Mouse (Mus musculus) cerebellum, adult (tissue): ENCODE results near the gene Xlr3b.
A peak's percentile ranks its signal among the peaks of the same experiment; 100 is the strongest.
"Not testable (repeated sequence)": the region's sequence is repeated elsewhere in the genome, so short reads cannot be mapped to it uniquely, and the experiment has no call there.

Experiments used
- ATAC-seq: cut with Nextera tagmentation; 2 replicates; pipeline ENCODE4 v1.9.2; 2017; ENCODE audit warnings: mild to moderate bottlenecking, moderate library complexity, mixed read lengths; ENCODE audit not compliant: insufficient number of reproducible peaks, low FRiP score, low TSS enrichment

Gene Xlr3b

DNA sequence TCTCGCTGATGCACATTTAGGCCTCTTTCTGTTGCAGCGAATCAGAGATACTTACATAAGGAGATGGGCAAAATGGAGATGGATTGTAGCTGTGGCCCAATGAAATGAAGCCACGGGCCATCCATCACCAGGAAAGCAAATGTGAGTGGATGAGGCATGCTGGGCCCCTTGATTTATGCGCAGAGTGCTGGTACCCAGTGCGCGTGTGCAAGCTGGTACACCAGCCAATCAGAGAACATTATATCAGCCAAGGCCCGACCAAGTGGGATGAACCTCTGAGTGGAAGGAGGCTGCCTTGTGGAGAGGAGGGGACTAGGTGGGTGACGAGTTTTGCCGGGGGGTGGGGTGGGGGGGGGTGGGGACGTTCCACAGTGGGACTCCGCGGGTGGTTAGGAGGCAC is at the start of gene Xlr3b:
Gene Xlr3b, plus strand, starts transcription at position 274 of the 400 bp plus-strand sequence.
- not testable (repeated sequence) for ATAC-seq

DNA sequence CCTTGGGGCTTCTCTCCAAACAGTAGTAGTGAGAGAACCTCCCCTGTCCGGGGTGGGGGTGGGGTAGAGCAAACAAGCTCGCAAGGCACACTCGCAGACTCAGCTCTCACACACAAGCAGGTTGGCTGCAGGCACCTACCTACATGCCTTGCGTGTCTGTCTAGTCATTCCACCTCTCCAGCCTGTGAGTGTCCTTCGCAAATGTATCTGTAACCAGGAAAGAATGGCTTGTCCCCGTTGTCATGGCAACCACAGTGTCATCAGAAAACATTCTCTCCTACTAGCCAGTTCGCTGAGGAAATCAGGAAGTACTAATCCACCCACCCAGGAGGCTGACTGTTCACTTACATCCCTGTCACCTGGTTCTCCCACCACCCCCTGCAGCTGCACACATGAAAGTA is 48.8 kb upstream of the Xlr3b start:
- not testable (repeated sequence) for ATAC-seq

DNA sequence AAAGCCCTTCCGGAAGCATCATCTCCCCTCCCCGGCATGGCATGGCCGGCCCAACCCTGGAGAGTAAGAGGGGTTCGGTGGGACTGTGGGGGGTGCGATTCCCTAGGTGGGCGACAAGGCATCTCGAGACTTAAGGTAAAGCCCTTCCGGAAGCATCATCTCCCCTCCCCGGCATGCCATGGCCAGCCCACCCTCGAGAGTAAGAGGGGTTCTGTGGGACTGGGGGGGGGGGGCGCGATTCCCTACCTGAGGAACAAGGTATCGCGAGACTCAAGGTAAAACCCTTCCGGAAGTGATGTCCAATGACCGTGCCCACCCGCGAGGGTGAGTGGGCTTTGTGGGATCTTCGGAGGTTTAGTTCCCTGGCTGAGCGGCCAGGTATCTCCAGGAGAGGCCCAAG is 43.5 kb upstream of the Xlr3b start, which contains the start of gene Xlr5b:
Gene Xlr5b, plus strand, starts transcription at position 301 of the 400 bp plus-strand sequence.
- not testable (repeated sequence) for ATAC-seq

DNA sequence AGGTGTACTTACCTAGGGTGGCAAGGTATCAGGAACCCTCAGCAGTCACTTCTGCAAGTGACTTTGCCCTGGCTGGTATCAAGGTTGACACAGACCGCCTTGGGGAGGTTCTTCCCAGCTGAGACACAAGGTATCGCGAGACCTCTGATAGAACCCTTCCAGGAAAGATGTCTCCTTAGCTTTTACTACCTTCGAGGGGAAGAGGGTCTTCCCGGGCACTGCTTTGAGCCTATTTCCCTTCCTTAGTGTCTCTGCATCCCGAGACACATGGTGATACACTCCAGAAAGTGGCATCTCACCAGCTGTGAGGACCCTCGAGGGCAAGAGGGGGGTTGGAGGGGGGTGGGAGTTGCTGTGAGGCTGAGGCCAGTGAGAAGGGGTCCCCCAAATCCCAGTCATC is 42.7 kb upstream of the Xlr3b start, which contains the start of gene DXBay18:
Gene DXBay18, minus strand, starts transcription at position 101 of the 400 bp plus-strand sequence.
- not testable (repeated sequence) for ATAC-seq

DNA sequence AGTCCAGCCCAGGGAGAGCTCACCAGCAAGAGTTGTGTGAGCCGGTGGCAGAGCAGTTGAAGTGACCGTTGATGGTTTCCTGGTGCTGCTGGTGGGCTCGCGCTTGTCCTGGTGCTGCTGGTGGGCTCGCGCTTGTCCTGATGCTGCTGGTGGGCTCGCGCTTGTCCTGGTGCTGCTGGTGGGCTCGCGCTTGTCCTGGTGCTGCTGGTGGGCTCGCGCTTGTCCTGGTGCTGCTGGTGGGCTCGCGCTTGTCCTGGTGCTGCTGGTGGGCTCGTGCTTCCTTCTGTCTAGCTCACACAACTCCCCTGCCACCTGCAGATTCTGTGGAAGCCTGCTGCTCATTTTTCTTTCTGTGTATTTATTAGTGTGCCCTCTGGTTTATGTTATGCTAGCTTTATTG is 15.1 kb upstream of the Xlr3b start, which contains the start of gene Spin2d:
Gene Spin2d, minus strand, starts transcription at position 101 of the 400 bp plus-strand sequence.
- not testable (repeated sequence) for ATAC-seq

DNA sequence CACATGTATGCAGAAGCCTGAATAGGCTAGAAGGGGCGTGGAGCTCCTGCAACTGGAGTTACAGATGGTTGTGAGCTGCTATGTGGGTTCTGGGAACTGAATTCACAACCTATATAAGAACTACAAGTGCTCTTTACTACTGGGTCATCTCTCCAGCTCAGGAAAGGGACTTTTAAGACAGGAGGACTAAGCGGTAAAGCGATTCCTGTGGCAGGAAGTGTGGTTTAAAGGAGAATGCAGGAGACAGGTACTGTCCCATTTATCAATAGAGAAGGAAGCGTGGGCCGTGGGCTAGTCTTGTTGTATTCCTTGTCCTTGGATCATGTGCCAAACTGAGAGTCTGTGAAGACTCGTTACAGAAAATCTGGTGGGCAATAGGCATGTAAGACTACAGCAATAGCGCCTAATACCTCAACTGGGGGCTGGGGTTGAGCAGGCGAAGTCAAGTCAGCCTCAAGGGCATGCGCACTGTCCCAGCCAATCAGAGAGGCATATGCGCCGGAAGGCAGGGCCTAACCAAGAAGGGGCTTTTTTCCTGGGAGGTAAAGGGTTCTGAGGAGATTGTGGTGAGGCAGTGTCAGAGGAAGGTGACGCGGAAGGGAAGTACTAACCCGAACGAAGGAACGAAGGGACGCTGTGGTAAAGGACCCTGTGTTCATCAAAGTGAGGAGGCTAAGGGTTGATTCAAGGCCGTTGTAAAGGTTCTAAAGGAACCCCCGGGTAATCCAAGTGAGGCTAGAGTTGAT is 22.0 kb downstream of the Xlr3b start, which contains the start of gene Xlr4b:
Gene Xlr4b, plus strand, starts transcription at position 515 of the 746 bp plus-strand sequence.
- not testable (repeated sequence) for ATAC-seq

DNA sequence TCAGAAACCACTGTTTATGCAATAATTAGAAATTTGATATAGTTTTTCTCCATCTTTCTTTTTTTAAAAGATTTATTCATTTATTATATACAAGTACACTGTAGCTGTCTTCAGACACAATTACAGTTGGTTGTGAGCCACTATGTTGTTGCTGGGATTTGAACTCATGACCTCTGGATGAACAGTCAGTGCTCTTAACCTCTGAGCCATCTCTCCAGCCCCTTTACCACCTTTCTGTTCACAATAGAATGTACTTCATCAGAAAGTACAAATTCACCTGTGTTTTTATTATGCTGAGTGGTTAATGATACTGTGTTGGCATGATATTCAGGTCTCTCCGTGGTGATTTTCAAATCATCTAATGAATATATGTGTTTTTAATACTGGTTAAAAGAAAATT is 33.4 kb downstream of the Xlr3b start:
- ATAC-seq: no peak

DNA sequence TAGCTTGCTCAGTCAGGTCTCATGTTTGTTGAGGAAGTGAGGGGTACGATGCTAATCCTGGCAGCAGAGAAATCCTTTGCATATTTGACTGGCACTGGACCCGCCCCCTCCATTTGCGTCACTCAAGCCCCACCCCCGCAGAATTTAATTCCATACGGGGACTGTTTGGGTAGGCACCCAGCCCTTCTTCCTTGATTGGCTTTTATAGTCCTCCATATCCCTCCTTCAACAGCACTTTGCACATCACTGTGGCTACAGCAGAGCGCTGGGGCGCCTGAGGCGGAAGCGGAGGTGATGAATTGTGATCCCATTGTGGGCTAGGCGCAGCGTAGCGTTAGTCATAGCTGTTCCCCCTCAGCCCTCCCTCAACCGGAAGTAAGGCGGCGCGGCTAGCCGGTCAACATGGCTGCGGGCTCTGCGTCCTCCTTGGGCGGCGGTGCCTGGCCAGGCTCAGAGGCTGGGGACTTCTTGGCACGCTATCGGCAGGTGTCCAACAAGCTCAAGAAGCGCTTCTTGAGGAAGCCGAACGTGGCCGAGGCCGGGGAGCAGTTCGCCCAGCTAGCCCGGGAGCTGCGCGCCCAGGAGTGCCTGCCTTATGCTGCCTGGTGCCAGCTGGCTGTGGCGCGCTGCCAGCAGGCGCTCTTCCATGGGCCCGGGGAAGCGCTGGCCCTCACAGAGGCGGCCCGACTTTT is 36.1 kb downstream of the Xlr3b start, which contains the start of gene F8a:
Gene F8a, plus strand, starts transcription at position 378 of the 692 bp plus-strand sequence.
- peak; percentile 95 for ATAC-seq

DNA sequence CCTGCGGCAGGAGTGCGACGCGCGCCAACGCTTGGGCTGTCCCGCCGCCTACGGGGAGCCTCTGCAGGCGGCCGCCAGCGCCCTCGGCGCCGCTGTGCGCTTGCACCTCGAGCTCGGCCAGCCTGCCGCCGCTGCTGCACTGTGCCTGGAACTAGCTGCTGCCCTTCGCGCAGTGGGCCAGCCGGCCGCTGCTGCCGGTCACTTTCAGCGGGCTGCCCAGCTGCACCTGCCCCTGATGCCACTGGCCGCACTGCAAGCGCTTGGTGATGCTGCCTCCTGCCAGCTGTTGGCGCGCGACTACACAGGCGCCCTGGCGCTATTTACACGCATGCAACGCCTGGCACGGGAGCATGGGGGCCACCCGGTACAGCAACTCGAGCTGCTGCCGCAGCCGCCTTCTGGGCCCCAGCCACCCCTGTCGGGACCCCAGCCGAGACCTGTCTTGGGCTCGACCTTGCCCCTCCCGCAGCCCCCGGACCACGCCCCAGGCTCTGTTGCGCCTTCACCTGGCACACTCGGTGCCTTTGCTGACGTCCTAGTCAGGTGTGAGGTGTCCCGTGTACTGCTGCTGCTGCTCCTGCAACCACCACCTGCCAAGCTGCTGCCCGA is 36.7 kb downstream of the Xlr3b start:
- peak; percentile 64; the same call in 1 of the 2 replicates for ATAC-seq

DNA sequence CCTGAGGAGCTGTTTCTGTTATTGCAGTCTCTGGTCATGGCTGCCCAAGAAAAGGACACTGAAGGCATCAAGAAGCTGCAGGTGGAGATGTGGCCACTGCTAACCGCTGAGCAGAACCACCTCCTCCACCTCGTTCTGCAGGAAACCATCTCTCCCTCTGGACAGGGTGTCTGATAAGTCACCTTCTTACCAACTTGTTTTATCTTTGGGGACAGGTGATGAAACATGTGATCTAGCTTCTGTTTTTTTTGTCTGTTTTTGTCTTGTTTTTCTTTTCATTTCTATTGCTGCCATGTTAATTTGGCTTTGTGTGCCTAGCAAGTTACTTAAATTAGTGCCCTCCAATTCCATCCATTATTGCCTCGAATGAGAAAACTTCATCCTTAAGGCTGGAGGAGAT is 37.3 kb downstream of the Xlr3b start:
- no peak for ATAC-seq

DNA sequence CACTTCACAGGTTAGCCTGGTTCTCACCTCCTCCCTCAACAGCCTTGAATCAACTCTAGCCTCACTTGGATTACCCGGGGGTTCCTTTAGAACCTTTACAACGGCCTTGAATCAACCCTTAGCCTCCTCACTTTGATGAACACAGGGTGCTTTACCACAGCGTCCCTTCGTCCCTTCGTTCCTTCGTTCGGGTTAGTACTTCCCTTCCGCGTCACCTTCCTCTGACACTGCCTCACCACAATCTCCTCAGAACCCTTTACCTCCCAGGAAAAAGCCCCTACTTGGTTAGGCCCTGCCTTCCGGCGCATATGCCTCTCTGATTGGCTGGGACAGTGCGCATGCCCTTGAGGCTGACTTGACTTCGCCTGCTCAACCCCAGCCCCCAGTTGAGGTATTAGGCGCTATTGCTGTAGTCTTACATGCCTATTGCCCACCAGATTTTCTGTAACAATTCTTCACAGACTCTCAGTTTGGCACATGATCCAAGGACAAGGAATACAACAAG is 50.9 kb downstream of the Xlr3b start, which contains the start of gene Xlr4c:
Gene Xlr4c, minus strand, starts transcription at position 310 of the 505 bp plus-strand sequence.
- ATAC-seq: not testable (repeated sequence)
